Mouse (Mus musculus): ENCODE measurements around the gene Akt1. TPM values are rescaled to one million over a fixed set of nuclear protein-coding genes. Genes with fewer than 3 reads are reported as not detected.

Gene Akt1
- polyA plus RNA-seq, 1 experiment from 2014 or later: 139 TPM

- no peaks in the 10 kb centered on the region for H3K9me3 ChIP-seq (replicated peaks)
- H3K4me3 ChIP-seq: no peak overlapping the region
- H3K27me3 ChIP-seq: peaks cover 5% of the 10 kb centered on the region; the same call in 1 of the 2 replicates
- no peaks in the 10 kb centered on the region for H3K36me3 ChIP-seq
- no peak overlapping the region; the same call in 1 of the 2 replicates for H3K4me2 ChIP-seq
- peaks cover 73% of the 10 kb centered on the region for H3K4me1 ChIP-seq (replicated peaks)
- H3K9ac ChIP-seq: peak overlapping the region; percentile 14; the same call in 1 of the 2 replicates
- H3K27ac ChIP-seq: peak overlapping the region; percentile 52
- ATAC-seq (replicated peaks; ENCODE audit: insufficient number of reproducible peaks, insufficient read depth, low FRiP score, low read depth): no peak
- 12% methylated on average over 2 of the region's 2 CpGs for WGBS
Observed at GRCm38 (mm10) chr12:112623742-112624141, 50.9 kb downstream of the Akt1 start.

- H3K4me2 ChIP-seq: peak overlapping the region; percentile 90; the same call in 1 of the 2 replicates
Observed at GRCm38 (mm10) chr12:112621900-112622299, 52.8 kb downstream of the Akt1 start.

GRCm38 (mm10) chr12:112620354-112621061, 54.2 kb downstream of the Akt1 start:
- no peaks in the 10 kb centered on the region for H3K36me3 ChIP-seq
- peak overlapping the region; percentile 79 for H3K9ac ChIP-seq
- peak; percentile 19 for ATAC-seq (replicated peaks; ENCODE audit: insufficient number of reproducible peaks, insufficient read depth, low FRiP score, low read depth)
- peaks cover 5% of the 10 kb centered on the region; the same call in 1 of the 2 replicates for H3K27me3 ChIP-seq
- no peaks in the 10 kb centered on the region for H3K9me3 ChIP-seq (replicated peaks)
- H3K4me3 ChIP-seq: peak overlapping the region; percentile 59
- peak overlapping the region; percentile 90 for H3K4me2 ChIP-seq
- WGBS: 10% methylated on average over 16 of the region's 16 CpGs
- H3K4me1 ChIP-seq (replicated peaks): peaks cover 71% of the 10 kb centered on the region
- H3K27ac ChIP-seq: peak overlapping the region; percentile 95

More at GRCm38 (mm10) chr12:112621900-112622299, 52.8 kb downstream of the Akt1 start:
- no peak for ATAC-seq (replicated peaks; ENCODE audit: insufficient number of reproducible peaks, insufficient read depth, low FRiP score, low read depth)
- Histone ChIP-seq H3K9me3 (replicated peaks) (no peaks in the 10 kb centered on the region), H3K4me1 (replicated peaks) (peaks cover 77% of the 10 kb centered on the region), H3K36me3 (no peaks in the 10 kb centered on the region), H3K9ac (no peak overlapping the region), H3K27ac (no peak overlapping the region), H3K27me3 (peaks cover 5% of the 10 kb centered on the region; the same call in 1 of the 2 replicates), H3K4me3 (no peak overlapping the region)
- 72% methylated on average over 3 of the region's 3 CpGs for WGBS

GRCm38 (mm10) chr12:112619686-112620353, 54.9 kb downstream of the Akt1 start, which contains the start of gene Adssl1:
Gene Adssl1 (plus strand): TSS chr12:112620045.
- Histone ChIP-seq H3K27me3 (peaks cover 5% of the 10 kb centered on the region; the same call in 1 of the 2 replicates), H3K4me1 (replicated peaks) (peaks cover 78% of the 10 kb centered on the region), H3K9ac (peak within 1 kb of the TSS; percentile 79), H3K4me3 (peak within 1 kb of the TSS; percentile 59), H3K9me3 (replicated peaks) (no peaks in the 10 kb centered on the region), H3K27ac (peak within 1 kb of the TSS; percentile 95), H3K4me2 (peak within 1 kb of the TSS; percentile 90), H3K36me3 (no peaks in the 10 kb centered on the region)
- peak; percentile 68 for ATAC-seq (replicated peaks; ENCODE audit: insufficient number of reproducible peaks, insufficient read depth, low FRiP score, low read depth)
- WGBS: 1% methylated on average over 56 of the region's 56 CpGs

GRCm38 (mm10) chr12:112618981-112619685, 55.6 kb downstream of the Akt1 start:
- peak; percentile 27; the same call in 1 of the 2 replicates for ATAC-seq (replicated peaks; ENCODE audit: insufficient number of reproducible peaks, insufficient read depth, low FRiP score, low read depth)
- 18% methylated on average over 13 of the region's 13 CpGs for WGBS
- Histone ChIP-seq H3K4me1 (replicated peaks) (peaks cover 79% of the 10 kb centered on the region), H3K27ac (peak overlapping the region; percentile 95), H3K9ac (peak overlapping the region; percentile 79), H3K27me3 (peaks cover 5% of the 10 kb centered on the region; the same call in 1 of the 2 replicates), H3K9me3 (replicated peaks) (no peaks in the 10 kb centered on the region), H3K4me3 (peak overlapping the region; percentile 59), H3K36me3 (no peaks in the 10 kb centered on the region), H3K4me2 (peak overlapping the region; percentile 90)

GRCm38 (mm10) chr12:112617898-112618380, 56.7 kb downstream of the Akt1 start:
- Histone ChIP-seq H3K9ac (0 out of 2 replicates have a peak overlapping the region, but pooled peaks have one; percentile 10), H3K9me3 (replicated peaks) (no peaks in the 10 kb centered on the region), H3K4me1 (replicated peaks) (peaks cover 67% of the 10 kb centered on the region), H3K36me3 (no peaks in the 10 kb centered on the region), H3K4me2 (peak overlapping the region; percentile 90; the same call in 1 of the 2 replicates), H3K4me3 (no peak overlapping the region), H3K27ac (peak overlapping the region; percentile 95), H3K27me3 (peaks cover 5% of the 10 kb centered on the region; the same call in 1 of the 2 replicates)
- peak; percentile 85 for ATAC-seq (replicated peaks; ENCODE audit: insufficient number of reproducible peaks, insufficient read depth, low FRiP score, low read depth)
- WGBS: 6% methylated on average over 8 of the region's 8 CpGs

GRCm38 (mm10) chr12:112617184-112617583, 57.5 kb downstream of the Akt1 start:
- 60% methylated on average over 11 of the region's 11 CpGs for WGBS
- peak overlapping the region; percentile 95 for H3K27ac ChIP-seq

GRCm38 (mm10) chr12:112616668-112617067, 58.0 kb downstream of the Akt1 start:
- WGBS: 61% methylated on average over 9 of the region's 9 CpGs
- peak overlapping the region; percentile 95 for H3K27ac ChIP-seq
- H3K9me3 ChIP-seq (replicated peaks): no peaks in the 10 kb centered on the region
- no peak for ATAC-seq (replicated peaks; ENCODE audit: insufficient number of reproducible peaks, insufficient read depth, low FRiP score, low read depth)
- peaks cover 60% of the 10 kb centered on the region for H3K4me1 ChIP-seq (replicated peaks)
- H3K27me3 ChIP-seq: peaks cover 5% of the 10 kb centered on the region; the same call in 1 of the 2 replicates
- H3K4me2 ChIP-seq: no peak overlapping the region
- H3K36me3 ChIP-seq: no peaks in the 10 kb centered on the region; the same call in 1 of the 2 replicates
- H3K9ac ChIP-seq: no peak overlapping the region
- H3K4me3 ChIP-seq: no peak overlapping the region

More at GRCm38 (mm10) chr12:112617184-112617583, 57.5 kb downstream of the Akt1 start:
- ATAC-seq (replicated peaks; ENCODE audit: insufficient number of reproducible peaks, insufficient read depth, low FRiP score, low read depth): no peak
- H3K4me2 ChIP-seq: no peak overlapping the region
- no peaks in the 10 kb centered on the region for H3K9me3 ChIP-seq (replicated peaks)
- H3K4me1 ChIP-seq (replicated peaks): peaks cover 64% of the 10 kb centered on the region
- no peaks in the 10 kb centered on the region; the same call in 1 of the 2 replicates for H3K36me3 ChIP-seq
- no peak overlapping the region for H3K4me3 ChIP-seq
- peaks cover 5% of the 10 kb centered on the region; the same call in 1 of the 2 replicates for H3K27me3 ChIP-seq
- 0 out of 2 replicates have a peak overlapping the region, but pooled peaks have one; percentile 10 for H3K9ac ChIP-seq

GRCm38 (mm10) chr12:112609031-112609430, 65.7 kb downstream of the Akt1 start:
- no peak for ATAC-seq (replicated peaks; ENCODE audit: insufficient number of reproducible peaks, insufficient read depth, low FRiP score, low read depth)
- H3K9ac ChIP-seq: no peak overlapping the region
- H3K36me3 ChIP-seq: no peaks in the 10 kb centered on the region; the same call in 1 of the 2 replicates
- H3K9me3 ChIP-seq (replicated peaks): no peaks in the 10 kb centered on the region
- peaks cover 26% of the 10 kb centered on the region for H3K4me1 ChIP-seq (replicated peaks)
- no peak overlapping the region for H3K4me2 ChIP-seq
- WGBS: 71% methylated on average over 10 of the region's 10 CpGs
- H3K4me3 ChIP-seq: no peak overlapping the region
- H3K27ac ChIP-seq: no peak overlapping the region
- no peaks in the 10 kb centered on the region for H3K27me3 ChIP-seq

- Histone ChIP-seq H3K36me3 (0 out of 2 replicates have a peak, but pooled peaks cover 4% of the 10 kb centered on the region), H3K9me3 (replicated peaks) (no peaks in the 10 kb centered on the region), H3K27me3 (no peaks in the 10 kb centered on the region), H3K4me2 (no peak overlapping the region), H3K4me3 (no peak overlapping the region), H3K4me1 (replicated peaks) (peaks cover 26% of the 10 kb centered on the region), H3K9ac (no peak overlapping the region), H3K27ac (no peak overlapping the region)
- ATAC-seq (replicated peaks; ENCODE audit: insufficient number of reproducible peaks, insufficient read depth, low FRiP score, low read depth): no peak
- 65% methylated on average over 6 of the region's 6 CpGs for WGBS
Observed at GRCm38 (mm10) chr12:112606998-112607397, 67.7 kb downstream of the Akt1 start.
